ENCODE assay signal across 8 mouse cellular contexts in the genomic region with DNA sequence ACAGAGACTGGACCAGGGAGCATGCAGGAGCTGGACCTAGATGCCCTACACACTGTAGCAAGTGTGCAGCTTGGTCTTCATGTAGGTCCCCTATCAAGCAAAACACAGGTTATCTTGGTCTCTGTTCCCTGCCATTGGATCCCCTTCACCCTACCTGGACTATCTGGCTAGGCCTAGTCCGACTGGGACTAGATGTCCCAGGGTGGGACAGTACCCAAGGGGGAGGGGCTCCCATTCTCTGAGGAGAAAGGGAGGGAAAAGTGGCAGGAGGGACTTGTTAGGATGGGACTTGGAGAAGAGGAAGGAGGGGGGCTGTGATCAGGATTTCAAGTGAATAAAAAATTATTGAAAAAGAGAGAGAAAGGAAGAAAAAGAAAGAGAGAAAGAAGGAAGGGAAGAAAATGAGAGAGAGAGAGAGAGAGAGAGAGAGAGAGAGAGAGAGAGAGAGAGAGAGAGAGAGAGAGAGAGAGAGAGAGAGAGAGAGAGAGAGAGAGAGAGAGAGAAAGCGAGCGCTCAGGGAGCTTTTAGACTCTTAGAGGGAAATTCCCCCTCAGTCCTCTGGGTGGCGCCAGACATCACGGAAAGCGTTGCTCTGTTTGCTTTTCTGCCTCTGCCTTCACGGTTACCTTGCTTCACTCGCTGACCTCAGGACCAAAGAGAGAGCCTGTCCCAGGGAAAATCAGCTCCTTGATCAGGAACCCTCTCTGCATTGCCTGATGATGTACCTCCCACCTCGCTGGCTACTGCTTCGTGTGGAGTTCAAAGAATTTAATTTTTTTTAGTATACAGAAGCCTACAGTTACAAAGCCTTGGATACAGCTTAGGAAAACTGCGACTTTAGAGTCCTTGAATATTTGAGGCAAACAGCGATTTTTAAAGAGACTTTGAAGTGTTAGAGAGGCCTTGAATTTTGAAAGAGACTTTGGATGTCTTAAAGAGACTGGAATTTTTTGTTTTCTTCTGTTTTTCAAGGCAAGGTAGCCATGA. TPM values are rescaled to one million over a fixed set of nuclear protein-coding genes. Genes with fewer than 3 reads are reported as not detected.
DNase-seq lines count a peak whose midpoint lies in the region; ATAC-seq lines count a peak whose summit lies in the region.

No protein-coding gene starts in this region.

- H3K9me3 ChIP-seq in embryonic facial prominence, embryonic 13.5 days: no peaks in the 10 kb centered on the region
- no peaks in the 10 kb centered on the region for H3K9me3 ChIP-seq in kidney, embryonic 16.5 days (ENCODE audit: low read length)
- no peaks in the 10 kb centered on the region for H3K9me3 ChIP-seq in liver, embryonic 11.5 days (ENCODE audit: control insufficient read depth, low read length)
- H3K9me3 ChIP-seq in stomach, embryonic 14.5 days (ENCODE audit: control insufficient read depth, low read depth, low read length): no peaks in the 10 kb centered on the region

- no peak overlapping the region for H3K9ac ChIP-seq in embryonic facial prominence, embryonic 13.5 days
- H3K9ac ChIP-seq in kidney, embryonic 16.5 days (replicated peaks; ENCODE audit: low read length): no peak overlapping the region
- no peak overlapping the region for H3K9ac ChIP-seq in liver, embryonic 11.5 days (ENCODE audit: low read depth, low read length)
- no peak overlapping the region for H3K9ac ChIP-seq in stomach, embryonic 14.5 days (replicated peaks; ENCODE audit: low read depth, low read length)

- no peaks in the 10 kb centered on the region for H3K36me3 ChIP-seq in embryonic facial prominence, embryonic 13.5 days
- H3K36me3 ChIP-seq in kidney, embryonic 16.5 days (ENCODE audit: insufficient read depth, low read length): no peaks in the 10 kb centered on the region
- H3K36me3 ChIP-seq in liver, embryonic 11.5 days (ENCODE audit: control insufficient read depth, insufficient read depth, low read length): no peaks in the 10 kb centered on the region
- no peaks in the 10 kb centered on the region for H3K36me3 ChIP-seq in stomach, embryonic 14.5 days (ENCODE audit: control insufficient read depth, insufficient read depth, low read length)

- 11% methylated on average over 12 of the region's 12 CpGs for WGBS in embryonic facial prominence, embryonic 13.5 days
- WGBS in kidney, embryonic 16.5 days: 12% methylated on average over 12 of the region's 12 CpGs
- 11% methylated on average over 12 of the region's 12 CpGs for WGBS in liver, embryonic 11.5 days
- WGBS in stomach, embryonic 14.5 days: 12% methylated on average over 11 of the region's 12 CpGs

- H3K4me2 ChIP-seq in embryonic facial prominence, embryonic 13.5 days: peak overlapping the region; percentile 37
- H3K4me2 ChIP-seq in kidney, embryonic 16.5 days (replicated peaks; ENCODE audit: low read depth, low read length): no peak overlapping the region
- no peak overlapping the region for H3K4me2 ChIP-seq in liver, embryonic 11.5 days
- no peak overlapping the region for H3K4me2 ChIP-seq in stomach, embryonic 14.5 days (replicated peaks; ENCODE audit: low read depth, low read length)

- H3K27me3 ChIP-seq in embryonic facial prominence, embryonic 13.5 days: peaks cover 7% of the 10 kb centered on the region; the same call in 1 of the 2 replicates
- no peaks in the 10 kb centered on the region for H3K27me3 ChIP-seq in kidney, embryonic 16.5 days (ENCODE audit: insufficient read depth, low read length)
- no peaks in the 10 kb centered on the region for H3K27me3 ChIP-seq in liver, embryonic 11.5 days (replicated peaks; ENCODE audit: control insufficient read depth, insufficient read depth, low read length)
- H3K27me3 ChIP-seq in stomach, embryonic 14.5 days (ENCODE audit: control insufficient read depth, insufficient read depth, low read length): no peaks in the 10 kb centered on the region

- no peaks in the 10 kb centered on the region for H3K4me1 ChIP-seq in embryonic facial prominence, embryonic 13.5 days
- H3K4me1 ChIP-seq in kidney, embryonic 16.5 days (ENCODE audit: insufficient read depth, low read length): 0 out of 2 replicates have a peak, but pooled peaks cover 2% of the 10 kb centered on the region
- no peaks in the 10 kb centered on the region for H3K4me1 ChIP-seq in liver, embryonic 11.5 days (replicated peaks; ENCODE audit: control insufficient read depth, insufficient read depth, low read length)
- no peaks in the 10 kb centered on the region for H3K4me1 ChIP-seq in stomach, embryonic 14.5 days (ENCODE audit: control insufficient read depth, insufficient read depth, low read length)

- H3K27ac ChIP-seq in embryonic facial prominence, embryonic 13.5 days: no peak overlapping the region
- H3K27ac ChIP-seq in kidney, embryonic 16.5 days (ENCODE audit: low read length): no peak overlapping the region
- no peak overlapping the region for H3K27ac ChIP-seq in liver, embryonic 11.5 days (ENCODE audit: low read depth, low read length)
- H3K27ac ChIP-seq in stomach, embryonic 14.5 days (ENCODE audit: low read length): no peak overlapping the region

- ATAC-seq in embryonic facial prominence, embryonic 13.5 days (ENCODE audit: insufficient number of reproducible peaks, insufficient read depth, low FRiP score, low TSS enrichment, low read depth): no peak
- peak; percentile 73 for ATAC-seq in kidney, embryonic 16.5 days (ENCODE audit: low FRiP score, low TSS enrichment)
- peak; percentile 64 for ATAC-seq in liver, embryonic 11.5 days (replicated peaks; ENCODE audit: low FRiP score)
- peak; percentile 74; the same call in 1 of the 2 replicates for ATAC-seq in stomach, embryonic 14.5 days (ENCODE audit: insufficient number of reproducible peaks, insufficient read depth, low FRiP score, low read depth)

- DNase-seq in CD4-positive helper T cell, adult 2 months (ENCODE audit: low read depth, low spot score): peak; percentile 69
- peak; percentile 51 for DNase-seq in adrenal gland, postnatal 4 days (ENCODE audit: low spot score in 2 of 2)
- peak; percentile 59 for DNase-seq in heart, adult 8-10 months (ENCODE audit: low spot score)
- DNase-seq in liver, embryonic 11.5 days (ENCODE audit: low spot score): peak; percentile 57
- peak; percentile 78 for DNase-seq in neural tube, embryonic 10.5 days (ENCODE audit: extremely low spot score, low spot score)

- no peak overlapping the region for H3K4me3 ChIP-seq in embryonic facial prominence, embryonic 13.5 days
- no peak overlapping the region for H3K4me3 ChIP-seq in kidney, embryonic 16.5 days (ENCODE audit: low read length)
- H3K4me3 ChIP-seq in liver, embryonic 11.5 days (ENCODE audit: low read depth, low read length): no peak overlapping the region
- no peak overlapping the region for H3K4me3 ChIP-seq in stomach, embryonic 14.5 days (ENCODE audit: low read depth, low read length)

RNA-seq across cellular contexts. Expression of a gene that starts 6.1 kb away (rescaled TPM):
- under 1 TPM in 1 of 2 experiments, not detected in 1; 0.54 TPM for total RNA-seq in adrenal gland, postnatal 4 days (2021)
- not detected in 2 replicates for polyA plus RNA-seq in embryonic facial prominence, embryonic 13.5 days (2015; fragmentation: Nextera tagmentation; extraction: Ambion mirVana)
- under 1 TPM; 0.11 to 0.86 (median 0.34) TPM for total RNA-seq in heart, adult 8-10 months (2022)
- not detected in 2 replicates for polyA plus RNA-seq in kidney, embryonic 16.5 days (2015; fragmentation: Nextera tagmentation; extraction: Ambion mirVana)
- not detected in 2 replicates for polyA plus RNA-seq in liver, embryonic 11.5 days (2014; fragmentation: Nextera tagmentation; extraction: Ambion mirVana)
- not detected in 2 replicates for polyA plus RNA-seq in stomach, embryonic 14.5 days (2014; fragmentation: Nextera tagmentation; extraction: Ambion mirVana)

RNA-seq across cellular contexts. Expression of a gene that starts 26.4 kb away (rescaled TPM):
- total RNA-seq in adrenal gland, postnatal 4 days (2021): 10 to 100 TPM; 46.2 to 47.0 TPM
- 34.6 and 36.3 TPM in 2 replicates for polyA plus RNA-seq in embryonic facial prominence, embryonic 13.5 days (2015; fragmentation: Nextera tagmentation; extraction: Ambion mirVana)
- total RNA-seq in heart, adult 8-10 months (2022): 10 to 100 TPM; 19.0 to 26.0 (median 22.9) TPM
- 27.6 and 30.3 TPM in 2 replicates for polyA plus RNA-seq in kidney, embryonic 16.5 days (2015; fragmentation: Nextera tagmentation; extraction: Ambion mirVana)
- polyA plus RNA-seq in liver, embryonic 11.5 days (2014; fragmentation: Nextera tagmentation; extraction: Ambion mirVana): 10.8 and 12.5 TPM in 2 replicates
- 20.2 and 20.8 TPM in 2 replicates for polyA plus RNA-seq in stomach, embryonic 14.5 days (2014; fragmentation: Nextera tagmentation; extraction: Ambion mirVana)

RNA-seq across cellular contexts. Expression of a gene that starts 34.3 kb away (rescaled TPM):
- 1 to 10 TPM; 1.0 to 2.1 TPM for total RNA-seq in adrenal gland, postnatal 4 days (2021)
- polyA plus RNA-seq in embryonic facial prominence, embryonic 13.5 days (2015; fragmentation: Nextera tagmentation; extraction: Ambion mirVana): not detected in 2 replicates
- 1 to 10 TPM in 1 of 4 experiments, under 1 TPM in 3; 0.63 to 1.8 (median 0.68) TPM for total RNA-seq in heart, adult 8-10 months (2022)
- polyA plus RNA-seq in kidney, embryonic 16.5 days (2015; fragmentation: Nextera tagmentation; extraction: Ambion mirVana): 0.14 TPM in 1 of 2 replicates, not detected in the other
- not detected in 2 replicates for polyA plus RNA-seq in liver, embryonic 11.5 days (2014; fragmentation: Nextera tagmentation; extraction: Ambion mirVana)
- polyA plus RNA-seq in stomach, embryonic 14.5 days (2014; fragmentation: Nextera tagmentation; extraction: Ambion mirVana): not detected in 2 replicates
